Mouse (Mus musculus): ENCODE results near the gene Nol9. TPM values are rescaled to one million over a fixed set of nuclear protein-coding genes. Genes with fewer than 3 reads are reported as not detected.

The Nol9 gene
- polyA plus RNA-seq, 1 experiment, result 18.2 TPM

GRCm38 (mm10) chr4:151999481-151999880 is 39.6 kb upstream of the Nol9 start:
- 24% methylated on average over 3 of the region's 3 CpGs for WGBS
- TF ChIP-seq CTCF (IDR thresholded peaks at IDR 0.05; ENCODE audit: insufficient read depth, low read length), result no peak
- no peak for TF ChIP-seq POLR2A (IDR thresholded peaks at IDR 0.05; ENCODE audit: borderline replicate concordance, extremely low read depth, low read depth, low read length)
- no peak for DNase-seq
- H3K4me3 ChIP-seq (replicated peaks; ENCODE audit: extremely low read depth, low read depth, low read length), result no peak overlapping the region
- H3K4me1 ChIP-seq (ENCODE audit: control insufficient read depth, insufficient read depth, low read length), result peaks cover 10% of the 10 kb centered on the region

- no peak for TF ChIP-seq CTCF (IDR thresholded peaks at IDR 0.05; ENCODE audit: insufficient read depth, low read length)
- TF ChIP-seq POLR2A (IDR thresholded peaks at IDR 0.05; ENCODE audit: borderline replicate concordance, extremely low read depth, low read depth, low read length), result no peak
- 23% methylated on average over 4 of the region's 4 CpGs for WGBS
- DNase-seq, result peak; percentile 46
- Histone ChIP-seq H3K4me1 (ENCODE audit: control insufficient read depth, insufficient read depth, low read length) (peaks cover 7% of the 10 kb centered on the region), H3K4me3 (replicated peaks; ENCODE audit: extremely low read depth, low read depth, low read length) (no peak overlapping the region)
These were observed 38.2 kb upstream of the Nol9 start for GRCm38 (mm10) chr4:152000906-152001305.

- 68% methylated on average over 4 of the region's 4 CpGs for WGBS
- no peak for DNase-seq
- Histone ChIP-seq H3K4me3 (replicated peaks; ENCODE audit: extremely low read depth, low read depth, low read length) (no peak overlapping the region), H3K4me1 (ENCODE audit: control insufficient read depth, insufficient read depth, low read length) (peaks cover 7% of the 10 kb centered on the region)
- TF ChIP-seq CTCF (IDR thresholded peaks at IDR 0.05; ENCODE audit: insufficient read depth, low read length), result no peak
- TF ChIP-seq POLR2A (IDR thresholded peaks at IDR 0.05; ENCODE audit: borderline replicate concordance, extremely low read depth, low read depth, low read length), result no peak
These were observed 37.8 kb upstream of the Nol9 start for GRCm38 (mm10) chr4:152001335-152001734.

GRCm38 (mm10) chr4:152002063-152002462 is 37.1 kb upstream of the Nol9 start:
- TF ChIP-seq POLR2A (IDR thresholded peaks at IDR 0.05; ENCODE audit: borderline replicate concordance, extremely low read depth, low read depth, low read length), result no peak
- no peak for TF ChIP-seq CTCF (IDR thresholded peaks at IDR 0.05; ENCODE audit: insufficient read depth, low read length)
- 74% methylated on average over 3 of the region's 3 CpGs for WGBS
- no peak for DNase-seq
- H3K4me1 ChIP-seq (ENCODE audit: control insufficient read depth, insufficient read depth, low read length), result peaks cover 8% of the 10 kb centered on the region
- H3K4me3 ChIP-seq (replicated peaks; ENCODE audit: extremely low read depth, low read depth, low read length), result no peak overlapping the region

- 74% methylated on average over 6 of the region's 6 CpGs for WGBS
- Histone ChIP-seq H3K4me3 (replicated peaks; ENCODE audit: extremely low read depth, low read depth, low read length) (no peak overlapping the region), H3K4me1 (ENCODE audit: control insufficient read depth, insufficient read depth, low read length) (peaks cover 14% of the 10 kb centered on the region)
- no peak for DNase-seq
- TF ChIP-seq POLR2A (IDR thresholded peaks at IDR 0.05; ENCODE audit: borderline replicate concordance, extremely low read depth, low read depth, low read length) (no peak), CTCF (IDR thresholded peaks at IDR 0.05; ENCODE audit: insufficient read depth, low read length) (no peak)
These were observed 33.0 kb upstream of the Nol9 start for GRCm38 (mm10) chr4:152006137-152006536.

- Histone ChIP-seq H3K4me1 (ENCODE audit: control insufficient read depth, insufficient read depth, low read length) (peaks cover 18% of the 10 kb centered on the region), H3K4me3 (replicated peaks; ENCODE audit: extremely low read depth, low read depth, low read length) (no peak overlapping the region)
- DNase-seq, result no peak
- WGBS, result 41% methylated on average over 3 of the region's 3 CpGs
- TF ChIP-seq POLR2A (IDR thresholded peaks at IDR 0.05; ENCODE audit: borderline replicate concordance, extremely low read depth, low read depth, low read length), result no peak
- no peak for TF ChIP-seq CTCF (IDR thresholded peaks at IDR 0.05; ENCODE audit: insufficient read depth, low read length)
These were observed 32.3 kb upstream of the Nol9 start for GRCm38 (mm10) chr4:152006812-152007211.

- TF ChIP-seq POLR2A (IDR thresholded peaks at IDR 0.05; ENCODE audit: borderline replicate concordance, extremely low read depth, low read depth, low read length) (peak; percentile 32; the same call in 1 of the 2 replicates), CTCF (IDR thresholded peaks at IDR 0.05; ENCODE audit: insufficient read depth, low read length) (no peak)
- peak overlapping the region; percentile 68 for H3K4me3 ChIP-seq (replicated peaks; ENCODE audit: extremely low read depth, low read depth, low read length)
- WGBS, result 11% methylated on average over 8 of the region's 8 CpGs
- DNase-seq, result peak; percentile 44
- H3K4me1 ChIP-seq (ENCODE audit: control insufficient read depth, insufficient read depth, low read length), result peaks cover 18% of the 10 kb centered on the region
These were observed 31.5 kb upstream of the Nol9 start for GRCm38 (mm10) chr4:152007481-152008147.

GRCm38 (mm10) chr4:152008148-152008500 is 31.0 kb upstream of the Nol9 start:
- TF ChIP-seq CTCF (IDR thresholded peaks at IDR 0.05; ENCODE audit: insufficient read depth, low read length) (no peak), POLR2A (IDR thresholded peaks at IDR 0.05; ENCODE audit: borderline replicate concordance, extremely low read depth, low read depth, low read length) (no peak)
- DNase-seq, result peak; percentile 50
- under 1% methylated on average over 14 of the region's 14 CpGs for WGBS
- Histone ChIP-seq H3K4me1 (ENCODE audit: control insufficient read depth, insufficient read depth, low read length) (peaks cover 18% of the 10 kb centered on the region), H3K4me3 (replicated peaks; ENCODE audit: extremely low read depth, low read depth, low read length) (peak overlapping the region; percentile 68)

GRCm38 (mm10) chr4:152008622-152009075 is 30.5 kb upstream of the Nol9 start, which contains the start of gene Klhl21:
TSS of gene Klhl21 (plus strand) at chr4:152008803.
- under 1% methylated on average over 45 of the region's 45 CpGs for WGBS
- Histone ChIP-seq H3K4me1 (ENCODE audit: control insufficient read depth, insufficient read depth, low read length) (peaks cover 18% of the 10 kb centered on the region), H3K4me3 (replicated peaks; ENCODE audit: extremely low read depth, low read depth, low read length) (peak within 1 kb of the TSS; percentile 68)
- TF ChIP-seq CTCF (IDR thresholded peaks at IDR 0.05; ENCODE audit: insufficient read depth, low read length), result no peak
- TF ChIP-seq POLR2A (IDR thresholded peaks at IDR 0.05; ENCODE audit: borderline replicate concordance, extremely low read depth, low read depth, low read length), result peak; percentile 86
- DNase-seq, result peak; percentile 95
